Mouse (Mus musculus): ENCODE measurements around the gene C530025M09Rik.

Gene C530025M09Rik

DNA sequence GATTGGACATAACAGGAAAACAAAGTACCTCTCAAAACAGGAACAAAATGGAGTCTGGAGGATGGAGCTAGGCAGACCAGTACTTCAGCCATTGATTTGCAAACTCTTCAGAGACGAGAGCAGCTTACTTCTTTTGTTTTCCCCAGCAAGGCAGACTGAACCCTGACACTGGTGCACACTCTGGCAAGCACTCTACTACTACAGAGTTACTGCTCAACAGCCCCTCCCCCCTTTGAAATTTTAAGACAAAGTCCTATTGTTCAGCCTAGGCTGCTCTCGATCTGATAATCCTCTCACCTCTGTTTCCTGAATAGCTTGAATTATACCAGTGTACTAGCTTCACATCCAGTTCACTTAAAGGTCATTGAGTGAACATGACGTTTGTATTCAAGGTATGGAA lies 32.4 kb downstream of the C530025M09Rik start:
- DNase-seq = no peak

Measured in lung, postnatal 36 days (tissue).